Mouse (Mus musculus) yolk sac, embryonic 10.5 days (tissue): Measurements from ENCODE around the gene Nploc4.
A peak's percentile ranks its signal among the peaks of the same experiment; 100 is the strongest.

Experiments
- DNase-seq: peaks from one replicate; pipeline ENCODE4 v3.0.0-alpha.2; 2017; ENCODE audit warnings: low spot score

Gene Nploc4

GRCm38 (mm10) chr11:120341661-120342060, 95.8 kb downstream of the Nploc4 start:
- DNase-seq = no peak

- peak; percentile 86 for DNase-seq
Observed at GRCm38 (mm10) chr11:120339978-120340513, 97.5 kb downstream of the Nploc4 start.

DNA sequence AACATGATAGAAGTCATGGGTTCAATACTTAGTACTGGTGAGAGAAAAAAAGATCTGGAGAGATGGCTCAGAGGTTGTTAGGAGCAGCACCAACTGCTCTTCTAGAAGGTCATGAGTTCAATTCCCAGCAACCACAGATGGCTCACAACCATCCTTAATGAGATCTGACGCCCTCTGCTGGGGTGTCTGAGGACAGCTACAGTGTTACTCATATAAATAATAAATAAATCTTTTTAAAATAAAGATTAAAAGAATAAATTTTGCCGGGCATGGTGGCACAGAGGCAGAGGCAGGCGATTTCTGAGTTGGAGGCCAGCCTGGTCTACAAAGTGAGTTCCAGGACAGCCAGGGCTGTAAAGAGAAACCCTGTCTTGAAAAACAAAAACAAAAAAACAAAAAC, 98.7 kb downstream of the Nploc4 start:
- DNase-seq = no peak

DNA sequence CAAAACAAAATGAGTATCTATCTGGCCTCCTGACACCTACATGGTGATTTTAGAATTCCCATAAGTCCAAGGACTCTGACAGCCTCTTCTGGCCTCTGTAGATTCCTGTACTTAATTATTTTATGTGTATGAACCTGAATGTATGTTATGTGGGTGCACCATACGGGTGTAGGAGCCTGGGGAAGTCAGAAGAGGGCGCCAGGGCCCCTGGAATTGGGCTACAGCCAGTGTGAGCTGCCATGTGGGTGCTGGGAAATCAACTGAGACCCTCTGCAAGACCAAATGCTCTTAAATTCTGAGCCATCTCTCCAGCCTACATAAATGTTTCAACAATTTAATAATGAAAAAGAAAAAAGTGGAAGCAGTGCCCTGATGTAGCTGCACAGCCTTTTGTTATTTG, 100.1 kb downstream of the Nploc4 start:
- no peak for DNase-seq

GRCm38 (mm10) chr11:120335431-120336021, 102.0 kb downstream of the Nploc4 start:
- no peak for DNase-seq
